Mouse (Mus musculus) forebrain, embryonic 12.5 days (tissue): ENCODE results near the gene Guca1b. TPM values are rescaled to one million over a fixed set of nuclear protein-coding genes. Genes with fewer than 3 reads are reported as not detected.
"Not testable (repeated sequence)": the region's sequence is repeated elsewhere in the genome, so short reads cannot be mapped to it uniquely, and the experiment has no call there.

Experiments
- ATAC-seq: fragments of 200-750 bp; cut with Nextera tagmentation; 2 replicates; pipeline ENCODE4 v1.8.0; 2017; ENCODE audit warnings: moderate TSS enrichment; ENCODE audit not compliant: low FRiP score
- H3K27ac ChIP-seq: fragments of 300-500 bp; sonication (generic); 2 replicates; pipeline ENCODE4 v1.5.1; 2016; ENCODE audit warnings: mild to moderate bottlenecking
- H3K27me3 ChIP-seq: fragments of 300-500 bp; sonication (generic); 2 replicates; pipeline ENCODE4 v1.6.1; 2016; ENCODE audit warnings: mild to moderate bottlenecking
- H3K36me3 ChIP-seq: fragments of 300-500 bp; sonication (generic); replicated peaks from 2 replicates; pipeline ENCODE4 v1.6.1; 2016; ENCODE audit warnings: mild to moderate bottlenecking
- H3K4me1 ChIP-seq: fragments of 300-500 bp; sonication (generic); 2 replicates; pipeline ENCODE4 v1.6.1; 2016
- H3K4me2 ChIP-seq: fragments of 300-500 bp; sonication (generic); 2 replicates; pipeline ENCODE4 v1.6.1; 2016; ENCODE audit warnings: mild to moderate bottlenecking, moderate library complexity
- H3K4me3 ChIP-seq: fragments of 300-500 bp; sonication (generic); replicated peaks from 2 replicates; pipeline ENCODE4 v1.5.1; 2016; ENCODE audit warnings: mild to moderate bottlenecking
- H3K9ac ChIP-seq: fragments of 300-500 bp; sonication (generic); 2 replicates; pipeline ENCODE4 v1.6.1; 2016; ENCODE audit warnings: mild to moderate bottlenecking
- H3K9me3 ChIP-seq: fragments of 300-500 bp; sonication (generic); 2 replicates; pipeline ENCODE4 v1.6.1; 2016
- WGBS: fragments of 180-500 bp; shearing (Covaris S2); methylation state at CpG from one replicate; pipeline ENCODE4 v1.1.7; 2016; 5-methylcytosine and 5-hydroxymethylcytosine counted together
- polyA plus RNA-seq: library from polyadenylated mRNA; unstranded; fragments of >200 nt; fragmentation: Nextera tagmentation; extraction: Ambion mirVana; gene quantifications from 2 replicates; pipeline ENCODE4 v1.2.1, GENCODE M21; 2016

The Guca1b gene
- polyA plus RNA-seq, 1 experiment from 2014 or later = 0.68 TPM

- no peak for ATAC-seq
- H3K4me2 ChIP-seq = no peak overlapping the region
- WGBS = 88% methylated on average over 4 of the region's 4 CpGs
Measured at GRCm38 (mm10) chr17:47383266-47383665, 1.9 kb upstream of the Guca1b start.

DNA sequence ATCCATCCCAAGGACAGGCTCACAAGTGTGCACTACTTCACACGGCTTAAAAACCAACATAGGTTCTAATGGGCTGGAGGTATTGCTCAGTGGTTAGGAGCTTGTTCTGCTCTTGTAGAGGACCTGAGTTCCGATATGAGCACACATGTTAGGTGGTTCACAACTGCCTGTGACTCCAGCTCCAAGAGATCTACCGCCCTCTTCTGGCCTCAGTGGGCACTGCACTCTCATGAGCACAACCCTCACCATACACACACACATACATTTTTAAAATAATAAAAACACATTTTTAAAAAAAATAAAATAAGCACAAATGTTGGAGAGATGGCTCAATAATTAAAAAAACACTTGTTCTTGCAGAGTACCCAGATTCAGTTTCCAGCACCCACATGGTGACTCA, 1.1 kb upstream of the Guca1b start:
- H3K27me3 ChIP-seq = peaks cover 6% of the 10 kb centered on the region; the same call in 1 of the 2 replicates
- no peak overlapping the region for H3K9ac ChIP-seq
- H3K27ac ChIP-seq = no peak overlapping the region
- no peak overlapping the region for H3K4me3 ChIP-seq
- H3K4me2 ChIP-seq = no peak overlapping the region
- 83% methylated on average over 3 of the region's 3 CpGs for WGBS
- ATAC-seq = no peak
- H3K9me3 ChIP-seq = no peaks in the 10 kb centered on the region
- peaks cover 7% of the 10 kb centered on the region for H3K4me1 ChIP-seq
- peaks cover 21% of the 10 kb centered on the region for H3K36me3 ChIP-seq

More at GRCm38 (mm10) chr17:47383266-47383665, 1.9 kb upstream of the Guca1b start:
- Histone ChIP-seq H3K36me3 (peaks cover 27% of the 10 kb centered on the region), H3K9me3 (no peaks in the 10 kb centered on the region), H3K4me1 (peaks cover 7% of the 10 kb centered on the region), H3K4me3 (no peak overlapping the region), H3K27me3 (peaks cover 6% of the 10 kb centered on the region; the same call in 1 of the 2 replicates), H3K27ac (no peak overlapping the region), H3K9ac (no peak overlapping the region)

DNA sequence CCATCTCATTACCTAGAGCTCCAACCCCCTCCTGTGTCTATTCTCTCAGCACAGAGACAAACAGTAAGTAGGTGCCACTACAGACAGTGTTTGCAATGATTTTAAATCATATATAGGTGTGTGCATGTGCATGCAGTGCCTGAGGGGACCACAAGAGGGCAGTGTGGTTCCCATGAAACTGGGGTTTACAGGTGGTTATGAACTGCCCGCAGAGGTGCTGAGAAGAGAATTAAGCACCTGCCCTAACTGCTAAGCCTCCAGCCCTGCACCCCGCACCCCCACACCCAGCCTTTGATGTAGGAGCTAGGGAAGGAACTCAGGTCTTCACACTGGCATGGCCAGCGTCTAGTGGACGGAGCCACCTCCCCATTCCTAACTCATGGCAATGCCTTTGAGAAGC, 1.5 kb downstream of the Guca1b start:
- no peak for ATAC-seq
- 67% methylated on average over 4 of the region's 4 CpGs for WGBS
- Histone ChIP-seq H3K4me2 (no peak overlapping the region), H3K4me1 (peaks cover 3% of the 10 kb centered on the region), H3K4me3 (no peak overlapping the region), H3K9ac (no peak overlapping the region), H3K9me3 (no peaks in the 10 kb centered on the region), H3K27me3 (peaks cover 11% of the 10 kb centered on the region), H3K27ac (no peak overlapping the region), H3K36me3 (0 out of 2 replicates have a peak, but pooled peaks cover under 1% of the 10 kb centered on the region)

- H3K36me3 ChIP-seq = no peaks in the 10 kb centered on the region
- no peak for ATAC-seq
- H3K4me3 ChIP-seq = no peak overlapping the region
- 26% methylated on average over 24 of the region's 24 CpGs for WGBS
- no peak overlapping the region for H3K9ac ChIP-seq
- H3K4me2 ChIP-seq = peak overlapping the region; percentile 45
- H3K27ac ChIP-seq = no peak overlapping the region
- H3K4me1 ChIP-seq = peaks cover 15% of the 10 kb centered on the region
- H3K9me3 ChIP-seq = 0 out of 2 replicates have a peak, but pooled peaks cover 6% of the 10 kb centered on the region
- H3K27me3 ChIP-seq = peaks cover 60% of the 10 kb centered on the region
Measured at GRCm38 (mm10) chr17:47394223-47394869, 9.2 kb downstream of the Guca1b start.

GRCm38 (mm10) chr17:47395376-47395913, 10.3 kb downstream of the Guca1b start:
- peak overlapping the region; percentile 45 for H3K4me2 ChIP-seq
- peak overlapping the region; percentile 2; the same call in 1 of the 2 replicates for H3K9ac ChIP-seq
- WGBS = 3% methylated on average over 20 of the region's 20 CpGs
- no peaks in the 10 kb centered on the region for H3K36me3 ChIP-seq
- peaks cover 71% of the 10 kb centered on the region for H3K27me3 ChIP-seq
- peaks cover 17% of the 10 kb centered on the region for H3K4me1 ChIP-seq
- H3K9me3 ChIP-seq = 0 out of 2 replicates have a peak, but pooled peaks cover 6% of the 10 kb centered on the region
- peak overlapping the region; percentile 25 for H3K4me3 ChIP-seq
- no peak overlapping the region for H3K27ac ChIP-seq
- ATAC-seq = peak; percentile 36; the same call in 1 of the 2 replicates

DNA sequence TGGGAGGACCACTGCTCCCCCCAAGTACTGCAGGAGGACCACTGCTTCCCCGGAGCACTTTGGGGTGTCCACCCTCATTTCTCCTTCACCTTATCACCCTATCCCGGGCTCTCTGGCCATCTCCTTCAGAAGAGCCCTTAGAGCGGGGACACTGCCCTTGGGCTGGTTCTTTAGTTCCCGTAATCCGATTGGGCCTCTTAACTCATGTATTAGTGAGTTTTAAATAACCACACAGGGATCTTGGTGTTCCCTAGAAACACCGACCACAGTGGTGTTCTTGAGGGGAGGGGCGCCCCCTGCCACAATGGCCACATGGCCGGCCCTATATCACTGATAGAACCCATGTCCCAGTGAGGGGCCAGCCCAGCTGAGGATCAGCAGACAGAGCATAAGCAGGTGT, 13.9 kb downstream of the Guca1b start:
- WGBS = 86% methylated on average over 8 of the region's 8 CpGs
- Histone ChIP-seq H3K9ac (no peak overlapping the region), H3K27me3 (peaks cover 68% of the 10 kb centered on the region), H3K27ac (no peak overlapping the region), H3K36me3 (no peaks in the 10 kb centered on the region), H3K9me3 (no peaks in the 10 kb centered on the region), H3K4me3 (no peak overlapping the region), H3K4me1 (peaks cover 19% of the 10 kb centered on the region), H3K4me2 (no peak overlapping the region)
- ATAC-seq = no peak

- no peak within 1 kb of the TSS for H3K9ac ChIP-seq
- H3K36me3 ChIP-seq = no peaks in the 10 kb centered on the region
- H3K27ac ChIP-seq = no peak within 1 kb of the TSS
- no peaks in the 10 kb centered on the region for H3K9me3 ChIP-seq
- peaks cover 9% of the 10 kb centered on the region for H3K4me1 ChIP-seq
- no peak for ATAC-seq
- WGBS = 8% methylated on average over 10 of the region's 10 CpGs
- no peak within 1 kb of the TSS for H3K4me2 ChIP-seq
- no peak within 1 kb of the TSS for H3K4me3 ChIP-seq
- peaks cover 59% of the 10 kb centered on the region for H3K27me3 ChIP-seq
Measured at GRCm38 (mm10) chr17:47400451-47400850, 15.3 kb downstream of the Guca1b start, which contains the start of gene Guca1a. Guca1a (minus strand) TSS chr17:47400584.

DNA sequence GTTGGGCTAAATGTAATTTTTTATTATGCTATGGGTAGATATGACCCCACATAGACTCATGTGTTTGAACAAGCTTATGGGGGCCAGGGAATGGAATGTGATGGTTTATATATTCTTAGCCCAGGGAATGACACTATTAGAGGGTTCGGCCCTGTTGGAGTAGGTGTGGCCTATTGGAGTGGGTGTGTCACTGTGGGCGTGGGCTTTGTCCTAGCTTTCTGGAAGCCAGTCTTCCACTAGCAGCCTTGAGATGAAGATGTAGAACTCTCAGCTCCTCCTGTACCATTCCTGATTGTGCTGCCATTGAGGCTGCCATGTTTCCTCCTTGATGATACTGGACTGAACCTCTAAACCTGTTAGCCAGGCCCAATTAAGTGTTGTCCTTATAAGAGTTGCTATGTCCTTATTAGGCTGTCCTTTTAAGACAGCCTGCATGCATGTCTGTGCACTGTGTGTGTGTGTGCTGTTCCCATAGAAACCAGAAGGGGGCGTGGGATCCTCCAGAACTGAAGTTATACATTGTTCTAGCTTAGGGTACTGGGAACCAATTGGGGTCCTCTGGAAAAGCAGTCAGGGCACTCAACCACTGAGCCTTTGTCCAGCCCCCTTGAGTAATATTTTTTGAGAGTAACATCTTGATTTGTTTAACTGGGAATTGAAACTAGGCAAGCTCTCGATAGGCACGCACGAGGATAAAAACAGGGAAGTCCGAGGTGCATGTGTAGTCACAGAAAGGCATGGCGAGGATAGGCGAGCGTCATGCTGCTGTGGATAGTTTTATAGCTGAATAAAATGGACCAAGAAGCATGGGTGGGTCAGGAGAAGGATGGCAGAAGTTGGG, 22.7 kb downstream of the Guca1b start:
- H3K27ac ChIP-seq = no peak overlapping the region
- no peak overlapping the region for H3K4me2 ChIP-seq
- 66% methylated on average over 10 of the region's 10 CpGs for WGBS
- no peak overlapping the region for H3K9ac ChIP-seq
- peaks cover 5% of the 10 kb centered on the region; the same call in 1 of the 2 replicates for H3K4me1 ChIP-seq
- ATAC-seq = no peak
- no peak overlapping the region for H3K4me3 ChIP-seq
- no peaks in the 10 kb centered on the region for H3K9me3 ChIP-seq
- no peaks in the 10 kb centered on the region for H3K36me3 ChIP-seq
- H3K27me3 ChIP-seq = peaks cover 70% of the 10 kb centered on the region

- H3K9ac ChIP-seq = no peak overlapping the region
- peaks cover 5% of the 10 kb centered on the region; the same call in 1 of the 2 replicates for H3K4me1 ChIP-seq
- no peak overlapping the region for H3K4me3 ChIP-seq
- peaks cover 71% of the 10 kb centered on the region for H3K27me3 ChIP-seq
- no peak overlapping the region for H3K4me2 ChIP-seq
- H3K9me3 ChIP-seq = no peaks in the 10 kb centered on the region
- ATAC-seq = no peak; the same call in 1 of the 2 replicates
- 22% methylated on average over 8 of the region's 8 CpGs for whole genome bisulfite sequencing
- H3K27ac ChIP-seq = no peak overlapping the region
- H3K36me3 ChIP-seq = no peaks in the 10 kb centered on the region
Measured at GRCm38 (mm10) chr17:47408558-47408898, 23.3 kb downstream of the Guca1b start.

DNA sequence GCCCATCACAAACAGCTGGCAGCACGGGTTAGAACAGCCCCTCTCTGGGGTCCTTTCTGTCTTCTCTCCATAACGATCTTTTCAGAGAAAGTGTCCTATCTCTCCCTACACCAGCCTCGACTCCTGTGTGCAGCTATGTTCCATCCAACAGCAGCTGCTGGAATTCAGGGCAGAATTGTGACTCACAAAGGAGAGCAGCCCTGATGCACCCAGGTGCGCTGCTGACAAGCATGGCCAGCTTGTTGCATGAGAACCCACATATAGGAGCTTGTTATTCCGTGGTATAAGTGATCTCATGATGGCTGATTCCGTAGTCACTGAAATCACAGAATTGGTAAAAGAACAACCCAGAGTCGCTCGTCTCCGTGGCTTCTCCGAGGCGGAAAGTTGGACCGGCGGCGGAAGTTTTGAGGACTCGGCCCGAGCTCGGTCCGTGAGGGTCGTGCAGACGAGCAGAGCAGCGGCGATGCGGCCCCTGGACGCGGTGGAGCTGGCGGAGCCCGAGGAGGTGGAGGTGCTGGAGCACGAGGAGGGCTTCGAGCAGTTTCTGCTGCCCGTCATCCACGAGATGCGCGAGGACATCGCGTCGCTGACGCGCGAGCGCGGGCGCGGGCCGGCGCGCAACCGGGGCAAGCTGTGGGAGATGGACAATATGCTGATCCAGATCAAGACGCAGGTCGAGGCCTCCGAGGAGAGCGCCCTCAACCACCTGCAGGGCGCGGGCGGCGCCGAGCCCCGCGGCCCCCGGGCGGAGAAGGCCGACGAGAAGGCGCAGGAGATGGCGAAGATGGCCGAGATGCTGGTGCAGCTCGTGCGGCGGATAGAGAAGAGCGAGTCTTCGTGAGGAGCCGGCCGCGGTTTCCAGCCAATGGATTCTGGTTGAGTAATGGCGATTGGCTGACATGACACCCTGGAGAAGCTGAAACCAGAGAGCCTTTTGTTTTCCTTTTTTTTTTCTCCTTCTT, 25.0 kb downstream of the Guca1b start:
- not testable (repeated sequence) for H3K36me3 ChIP-seq, H3K27ac ChIP-seq, H3K9me3 ChIP-seq, H3K9ac ChIP-seq, H3K4me1 ChIP-seq
- Histone ChIP-seq H3K4me2 (peak overlapping the region; percentile 58), H3K4me3 (peak overlapping the region; percentile 38), H3K27me3 (peaks cover 75% of the 10 kb centered on the region)
- peak; percentile 30; the same call in 1 of the 2 replicates for ATAC-seq
- 2% methylated on average over 74 of the region's 74 CpGs for WGBS

DNA sequence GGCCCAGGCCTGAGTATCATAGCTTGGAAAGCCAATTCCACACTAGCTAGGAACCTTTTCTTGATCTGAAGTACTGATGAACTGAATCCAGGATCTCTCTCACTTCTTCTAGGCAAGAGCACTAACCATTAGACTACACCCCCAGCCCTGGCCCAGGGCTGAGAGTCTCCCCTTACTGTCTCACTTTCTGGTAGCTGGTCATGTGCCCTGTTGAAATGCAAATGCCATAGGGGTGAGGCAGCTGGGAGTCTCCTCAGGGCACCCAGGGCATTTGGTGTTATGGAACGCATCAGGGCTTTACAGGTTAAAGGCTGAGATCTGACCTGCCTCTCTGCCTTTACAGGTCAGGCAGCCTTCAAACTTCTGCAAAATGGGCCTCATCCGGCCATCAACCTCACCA, 35.0 kb downstream of the Guca1b start:
- Histone ChIP-seq H3K4me2 (no peak overlapping the region), H3K36me3 (no peaks in the 10 kb centered on the region), H3K9me3 (no peaks in the 10 kb centered on the region), H3K9ac (no peak overlapping the region), H3K4me3 (no peak overlapping the region), H3K27me3 (0 out of 2 replicates have a peak, but pooled peaks cover 8% of the 10 kb centered on the region), H3K27ac (no peak overlapping the region), H3K4me1 (no peaks in the 10 kb centered on the region)
- 65% methylated on average over 2 of the region's 2 CpGs for WGBS
- ATAC-seq = no peak
